ENCODE assay signal across 8 mouse cellular contexts in the genomic region with DNA sequence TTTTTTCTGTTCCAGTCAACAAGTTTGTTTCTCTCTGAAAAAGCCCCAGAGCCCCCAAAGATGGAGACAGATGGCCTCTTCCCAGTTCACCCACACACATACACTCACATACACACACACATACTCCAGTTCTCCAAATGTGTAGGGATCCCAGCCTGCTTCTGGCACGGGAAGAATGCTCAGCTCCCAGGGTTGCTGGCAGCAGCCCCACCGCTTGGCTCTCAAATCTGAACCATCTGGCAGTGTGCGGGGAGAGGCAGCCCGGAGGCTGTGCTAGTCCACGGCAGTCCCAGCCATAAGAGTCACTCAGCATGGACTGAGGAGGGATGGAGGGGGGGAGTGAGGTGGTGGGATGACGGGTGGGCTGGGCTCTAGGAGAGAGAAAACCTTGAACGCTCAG. TPM values are rescaled to one million over a fixed set of nuclear protein-coding genes. Genes with fewer than 3 reads are reported as not detected.
DNase-seq lines count a peak whose midpoint lies in the region; ATAC-seq and TF ChIP-seq lines count a peak whose summit lies in the region.

No protein-coding gene starts in this region.

- H3K36me3 ChIP-seq in forebrain, embryonic 13.5 days (ENCODE audit: poor library complexity, severe bottlenecking) = no peaks in the 10 kb centered on the region
- 0 out of 2 replicates have a peak, but pooled peaks cover 3% of the 10 kb centered on the region for H3K36me3 ChIP-seq in heart, postnatal 0 days (replicated peaks; ENCODE audit: control insufficient read depth, insufficient read depth, low read length)
- peaks cover 79% of the 10 kb centered on the region for H3K36me3 ChIP-seq in limb, embryonic 14.5 days (ENCODE audit: control insufficient read depth, insufficient read depth, low read length)

- TF ChIP-seq EP300 in heart, postnatal 0 days (IDR thresholded peaks at IDR 0.05; ENCODE audit: low read depth) = no peak

- peak overlapping the region; percentile 45; the same call in 1 of the 2 replicates for H3K27ac ChIP-seq in forebrain, embryonic 13.5 days
- H3K27ac ChIP-seq in heart, postnatal 0 days (ENCODE audit: low read depth) = peak overlapping the region; percentile 40; the same call in 1 of the 2 replicates
- peak overlapping the region; percentile 80 for H3K27ac ChIP-seq in limb, embryonic 14.5 days (replicated peaks; ENCODE audit: low read depth, low read length)

- no peak for TF ChIP-seq CTCF in heart, postnatal 0 days (IDR thresholded peaks at IDR 0.05; ENCODE audit: low read depth)

- H3K9me3 ChIP-seq in forebrain, embryonic 13.5 days (replicated peaks) = no peaks in the 10 kb centered on the region
- no peaks in the 10 kb centered on the region for H3K9me3 ChIP-seq in heart, postnatal 0 days (replicated peaks; ENCODE audit: control insufficient read depth, low read length)
- H3K9me3 ChIP-seq in limb, embryonic 14.5 days (ENCODE audit: control insufficient read depth, low read length) = no peaks in the 10 kb centered on the region

- H3K9ac ChIP-seq in forebrain, embryonic 13.5 days = no peak overlapping the region
- no peak overlapping the region for H3K9ac ChIP-seq in heart, postnatal 0 days (replicated peaks; ENCODE audit: low read depth, low read length)
- H3K9ac ChIP-seq in limb, embryonic 14.5 days (ENCODE audit: low read depth, low read length, severe bottlenecking) = no peak overlapping the region

- H3K4me1 ChIP-seq in forebrain, embryonic 13.5 days = peaks cover 19% of the 10 kb centered on the region
- H3K4me1 ChIP-seq in heart, postnatal 0 days (ENCODE audit: control insufficient read depth, insufficient read depth) = peaks cover 14% of the 10 kb centered on the region
- H3K4me1 ChIP-seq in limb, embryonic 14.5 days (ENCODE audit: control insufficient read depth, insufficient read depth, low read length) = peaks cover 22% of the 10 kb centered on the region

- 37% methylated on average over 7 of the region's 7 CpGs for WGBS in forebrain, embryonic 13.5 days
- 29% methylated on average over 7 of the region's 7 CpGs for WGBS in heart, postnatal 0 days
- 30% methylated on average over 7 of the region's 7 CpGs for WGBS in limb, embryonic 14.5 days

- no peak overlapping the region for H3K4me2 ChIP-seq in forebrain, embryonic 13.5 days
- no peak overlapping the region for H3K4me2 ChIP-seq in heart, postnatal 0 days (ENCODE audit: low read depth, low read length)
- no peak overlapping the region for H3K4me2 ChIP-seq in limb, embryonic 14.5 days (replicated peaks; ENCODE audit: low read depth, low read length, severe bottlenecking)

- TF ChIP-seq POLR2A in limb, embryonic 14.5 days (IDR thresholded peaks at IDR 0.05; ENCODE audit: borderline replicate concordance, extremely low read depth, insufficient read depth, insufficient read length) = no peak

- peak; percentile 96 for DNase-seq in cerebellum, adult 8-10 months
- peak; percentile 78 for DNase-seq in heart, postnatal 0 days (ENCODE audit: low spot score)
- peak; percentile 78 for DNase-seq in kidney, postnatal 14 days
- peak; percentile 90 for DNase-seq in limb, embryonic 14.5 days (ENCODE audit: low spot score)
- DNase-seq in ovary, postnatal 36 days (ENCODE audit: low spot score) = peak; percentile 71
- DNase-seq in thymus, adult 18-20 months = no peak
- no peak for DNase-seq in thymus, postnatal 0 days (ENCODE audit: low spot score)

- peak; percentile 97 for ATAC-seq in forebrain, embryonic 13.5 days
- ATAC-seq in heart, postnatal 0 days (ENCODE audit: insufficient read depth, low read depth) = peak; percentile 89
- ATAC-seq in limb, embryonic 14.5 days (ENCODE audit: low FRiP score, low read depth) = peak; percentile 92

- no peaks in the 10 kb centered on the region for H3K27me3 ChIP-seq in forebrain, embryonic 13.5 days
- no peaks in the 10 kb centered on the region for H3K27me3 ChIP-seq in heart, postnatal 0 days (ENCODE audit: control insufficient read depth, insufficient read depth, low read length)
- H3K27me3 ChIP-seq in limb, embryonic 14.5 days (ENCODE audit: control insufficient read depth, insufficient read depth, low read length) = no peaks in the 10 kb centered on the region

- H3K4me3 ChIP-seq in forebrain, embryonic 13.5 days = no peak overlapping the region
- no peak overlapping the region for H3K4me3 ChIP-seq in heart, postnatal 0 days (ENCODE audit: low read depth, low read length)
- no peak overlapping the region for H3K4me3 ChIP-seq in limb, embryonic 14.5 days (replicated peaks; ENCODE audit: low read length)

RNA-seq across cellular contexts. Expression of a gene that starts 53.3 kb away (rescaled TPM):
- polyA plus RNA-seq in forebrain, embryonic 13.5 days (2015; fragmentation: Nextera tagmentation; extraction: Ambion mirVana) = not detected in 2 replicates
- not detected in 2 replicates for total RNA-seq in heart, postnatal 0 days (2014; rRNA removed; ENCODE audit: low replicate concordance)
- not detected in 2 replicates for polyA plus RNA-seq in heart, postnatal 0 days (2015; fragmentation: Nextera tagmentation; extraction: Ambion mirVana)
- polyA plus RNA-seq in limb, embryonic 14.5 days (2012; rRNA removed) = 0.28 TPM in 1 of 2 replicates, not detected in the other
- polyA plus RNA-seq in limb, embryonic 14.5 days (2014; fragmentation: Nextera tagmentation; extraction: Ambion mirVana) = 0.43 and 1.6 TPM in 2 replicates
- 1.9 and 2.7 TPM in 2 replicates for polyA plus RNA-seq in thymus, postnatal 0 days (2015; fragmentation: Nextera tagmentation; extraction: Ambion mirVana)

Comparison
In these comparisons a context has a peak if more than half of its experiments do, and no peak if none do; other contexts are left out.
1. DNase-seq: peak in cerebellum, adult 8-10 months (single experiment), heart, postnatal 0 days (single experiment), kidney, postnatal 14 days (single experiment), limb, embryonic 14.5 days (single experiment) and ovary, postnatal 36 days (single experiment); none in thymus, adult 18-20 months (0 of 2) and thymus, postnatal 0 days (single experiment).
2. Peak in every context shown above with its lines, with median percentiles within 50 percentile points of each other: ATAC-seq and H3K27ac ChIP-seq.